Mouse (Mus musculus) kidney, adult 8-10 months (tissue): Measurements from ENCODE around the gene Pin1.
"Not testable (repeated sequence)": the region's sequence is repeated elsewhere in the genome, so short reads cannot be mapped to it uniquely, and the experiment has no call there.

ENCODE experiments used
- DNase-seq, 2 experiments: peaks; one replicate each; pipeline ENCODE4 v3.0.0; 2022

The Pin1 gene

GRCm38 (mm10) chr9:20662874-20663273, 11.0 kb downstream of the Pin1 start:
- DNase-seq = no peak

DNA sequence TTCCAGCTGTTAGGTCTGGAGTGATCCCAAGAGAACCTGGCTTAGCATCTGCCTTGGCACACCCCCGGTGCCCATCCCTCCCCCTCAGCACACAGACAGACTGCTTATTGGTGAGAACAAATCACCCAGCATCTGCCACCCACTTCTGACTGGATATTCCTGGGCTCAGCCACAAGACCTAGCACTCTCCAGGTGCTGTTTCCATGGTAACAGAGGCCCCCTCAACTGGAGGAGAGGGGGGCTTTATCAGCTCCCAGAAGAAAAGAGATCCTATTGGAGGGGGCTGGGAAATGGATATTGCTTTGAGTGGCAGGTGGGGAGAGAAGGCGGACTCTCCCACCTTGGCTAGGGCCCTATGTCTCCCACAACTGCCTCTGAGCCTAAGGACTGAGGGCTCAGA, 12.1 kb downstream of the Pin1 start:
- no peak for DNase-seq

DNA sequence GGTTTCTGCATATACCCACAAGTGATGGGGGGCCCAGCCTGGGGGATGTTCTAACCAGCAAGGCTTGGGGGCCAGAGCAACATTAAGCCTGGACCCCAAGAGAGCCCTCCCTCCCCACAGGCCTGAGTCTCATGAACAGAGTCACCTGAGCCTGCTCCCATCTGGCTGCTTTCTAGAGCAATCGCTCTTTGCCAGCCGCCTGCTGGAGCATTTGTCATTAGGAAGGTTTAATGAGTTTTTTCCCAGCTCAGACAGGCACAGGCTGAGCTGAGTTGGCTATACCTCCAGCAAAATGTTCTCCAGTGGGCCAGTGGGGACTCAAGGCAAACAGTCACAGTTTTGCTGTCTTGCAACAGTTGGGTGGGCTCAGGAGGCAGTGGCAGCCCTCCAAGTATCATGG, 12.5 kb downstream of the Pin1 start:
- DNase-seq = no peak

- no peak for DNase-seq
Observed at GRCm38 (mm10) chr9:20664982-20665637, 13.2 kb downstream of the Pin1 start.

- DNase-seq = no peak
Observed at GRCm38 (mm10) chr9:20665925-20666324, 14.0 kb downstream of the Pin1 start.

GRCm38 (mm10) chr9:20666510-20667034, 14.7 kb downstream of the Pin1 start:
- no peak for DNase-seq

DNA sequence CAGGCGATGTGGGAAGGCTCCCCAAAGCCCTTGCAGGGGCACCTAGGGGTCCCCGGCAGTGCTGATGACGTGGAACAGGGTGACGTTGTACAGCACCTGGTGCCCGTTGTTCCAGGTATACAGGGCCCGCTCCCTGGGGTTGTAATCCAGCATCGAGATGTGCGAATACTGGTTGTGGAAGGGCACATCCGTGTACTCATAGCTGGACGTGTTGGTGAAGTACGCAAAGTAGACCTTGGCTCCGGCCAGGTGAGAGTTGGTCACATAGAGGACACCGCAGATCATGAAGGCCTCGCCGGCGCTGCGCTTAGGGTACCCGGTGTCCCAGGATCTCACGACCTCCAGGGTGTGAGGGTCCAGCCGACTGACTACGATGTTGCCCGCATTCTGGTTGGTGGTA, 16.2 kb downstream of the Pin1 start:
- DNase-seq = no peak

DNA sequence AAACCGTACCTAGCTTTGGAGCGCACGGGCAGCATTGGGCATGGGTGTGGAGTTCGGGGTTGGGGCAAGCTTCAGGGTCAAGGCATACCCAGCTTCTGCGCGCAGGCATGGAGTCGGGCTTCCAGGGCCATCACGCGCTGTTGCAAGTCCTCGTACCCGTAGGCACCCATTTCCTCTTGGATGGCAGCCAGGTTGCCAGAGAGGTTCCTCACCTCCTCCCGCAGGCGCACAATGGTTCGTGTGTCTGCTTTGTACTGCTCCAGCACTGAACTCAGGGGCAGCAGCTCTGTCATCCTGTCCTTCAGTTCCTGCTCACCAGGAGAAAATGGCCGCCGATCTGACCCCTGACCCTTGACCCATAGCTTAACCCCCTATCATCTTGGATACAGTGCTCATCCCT, 20.2 kb downstream of the Pin1 start:
- DNase-seq = no peak

DNA sequence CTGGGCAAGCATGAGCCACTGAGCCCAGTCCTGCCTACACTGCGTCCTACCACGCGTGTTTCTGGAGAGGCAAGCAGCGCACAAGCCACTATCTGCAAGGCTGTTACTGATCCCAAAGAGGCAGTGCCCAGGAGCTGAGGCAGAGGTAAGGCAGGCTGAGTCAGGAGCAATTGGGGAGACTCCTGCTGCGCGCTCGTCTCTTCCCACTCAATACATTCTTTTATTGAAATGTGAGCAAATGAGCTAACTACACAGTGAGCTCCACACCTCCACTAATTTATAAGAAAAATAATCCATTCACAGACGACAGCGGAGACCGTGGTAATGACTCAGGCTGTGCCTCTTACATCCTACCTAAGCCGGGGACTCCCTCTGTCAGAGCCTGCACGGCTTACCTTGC, 26.0 kb downstream of the Pin1 start:
- DNase-seq = no peak

GRCm38 (mm10) chr9:20680378-20680958, 28.6 kb downstream of the Pin1 start:
- DNase-seq = no peak

DNA sequence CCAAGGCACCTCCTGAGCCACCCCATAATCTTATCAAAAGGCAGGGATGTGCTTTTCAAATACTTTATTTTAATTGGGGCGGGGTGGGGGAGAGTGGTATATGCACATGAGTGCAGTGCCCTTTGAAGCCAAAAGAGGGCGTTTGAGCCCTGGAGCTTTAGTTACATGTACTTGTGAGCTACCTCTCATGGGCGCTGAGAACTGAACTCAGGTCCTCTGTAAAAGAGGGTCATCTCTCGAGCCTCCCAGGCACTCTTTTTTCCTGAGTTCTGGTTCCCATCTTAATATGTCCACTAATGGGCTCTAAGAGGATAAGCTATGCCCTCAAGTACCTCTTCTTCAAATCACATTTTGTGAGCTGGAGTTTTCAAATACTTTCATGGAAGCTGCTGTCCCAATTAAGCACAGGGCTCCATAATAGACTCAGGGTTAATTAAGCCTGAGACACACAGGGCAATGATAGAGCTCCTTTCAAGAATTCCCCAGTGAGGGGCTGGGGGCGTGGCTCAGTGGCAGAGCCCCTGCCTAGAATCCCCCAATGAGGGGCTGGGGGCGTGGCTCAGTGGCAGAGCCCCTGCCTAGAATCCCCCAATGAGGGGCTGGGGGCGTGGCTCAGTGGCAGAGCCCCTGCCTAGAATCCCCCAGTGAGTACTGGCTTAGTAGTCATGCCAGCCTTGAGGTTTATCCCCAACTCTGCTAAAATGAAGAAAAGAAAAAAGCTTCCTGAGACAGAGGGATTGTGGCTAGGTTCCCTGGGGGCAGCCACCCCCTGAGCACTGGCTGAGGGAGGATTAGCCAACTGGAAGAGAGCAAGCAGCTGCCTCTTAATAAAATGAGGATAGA, 29.9 kb downstream of the Pin1 start:
- no peak for DNase-seq

DNA sequence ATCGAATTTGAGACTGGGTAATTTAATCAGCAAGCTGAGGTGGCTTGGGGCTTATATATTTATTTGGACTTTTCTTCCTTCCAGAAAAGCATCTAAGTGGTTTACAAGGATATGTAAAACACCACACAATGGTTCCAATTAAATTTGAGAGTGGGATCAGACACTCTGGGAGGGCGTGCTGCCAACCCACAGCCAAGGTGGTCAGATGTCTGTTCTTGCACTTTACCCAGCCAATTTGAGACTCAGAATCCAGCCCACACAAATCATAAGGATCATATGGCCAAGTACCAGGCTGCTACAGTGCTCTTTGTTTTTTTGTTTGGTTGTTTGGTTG, 30.5 kb downstream of the Pin1 start:
- no peak for DNase-seq

DNA sequence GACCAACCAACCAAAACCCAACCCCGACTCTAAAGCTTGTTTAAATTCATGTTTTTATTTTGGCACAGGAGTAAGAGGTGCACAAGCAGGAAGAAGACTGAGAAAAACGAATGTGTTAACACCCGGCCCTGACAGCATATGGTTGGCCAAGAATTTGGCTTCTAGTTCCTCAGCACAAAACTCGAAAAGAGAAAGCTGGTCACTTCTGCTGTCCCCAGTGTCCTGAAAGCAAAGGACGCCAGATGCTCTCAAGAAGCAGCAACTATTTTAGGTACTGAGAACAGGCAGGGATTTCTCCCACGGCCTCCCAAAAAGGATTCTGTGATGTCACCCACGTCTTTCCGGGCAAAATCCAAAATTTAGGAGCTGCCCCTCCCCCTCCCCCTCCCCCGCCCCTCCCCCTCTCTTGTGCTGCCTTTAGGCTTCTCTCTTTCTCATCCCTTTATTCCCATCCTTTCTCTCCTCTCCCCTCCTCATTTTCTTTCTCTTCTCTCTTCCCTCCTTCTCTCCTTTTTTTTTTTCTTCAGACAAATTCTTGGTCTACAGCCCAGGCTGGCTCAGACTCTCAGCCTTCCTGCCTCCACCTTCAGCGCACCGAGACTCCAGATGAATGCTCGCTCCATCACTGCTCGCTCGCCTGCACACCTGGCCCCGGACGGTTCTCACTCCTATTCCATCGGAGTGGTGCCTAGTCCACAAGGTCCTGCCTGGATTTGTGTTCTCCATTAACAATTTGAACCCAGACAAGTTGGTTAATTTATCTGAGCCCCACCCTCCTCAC, 33.4 kb downstream of the Pin1 start:
- DNase-seq = no peak

- no peak for DNase-seq
Observed at GRCm38 (mm10) chr9:20689403-20689802, 37.5 kb downstream of the Pin1 start.

DNA sequence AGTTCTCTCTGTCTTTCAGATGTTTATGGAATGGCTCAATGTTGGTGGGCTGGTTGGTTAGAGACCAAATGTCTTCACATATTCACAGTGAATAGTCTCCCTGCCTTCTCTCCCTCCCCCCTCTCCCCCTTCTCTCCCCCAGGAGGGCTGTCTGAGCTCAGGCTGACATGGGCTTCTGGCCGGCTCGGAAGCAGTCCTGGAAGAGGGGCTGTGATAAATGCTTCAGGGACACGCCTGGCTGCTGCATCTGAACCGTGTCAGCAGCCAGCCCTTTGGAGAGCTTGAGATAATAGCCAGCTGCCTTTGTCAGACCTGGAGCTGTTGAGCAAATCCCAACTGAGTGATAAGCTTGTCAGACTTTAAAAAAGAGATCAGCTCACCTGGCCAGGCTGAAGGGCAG, 38.0 kb downstream of the Pin1 start:
- DNase-seq = no peak

DNA sequence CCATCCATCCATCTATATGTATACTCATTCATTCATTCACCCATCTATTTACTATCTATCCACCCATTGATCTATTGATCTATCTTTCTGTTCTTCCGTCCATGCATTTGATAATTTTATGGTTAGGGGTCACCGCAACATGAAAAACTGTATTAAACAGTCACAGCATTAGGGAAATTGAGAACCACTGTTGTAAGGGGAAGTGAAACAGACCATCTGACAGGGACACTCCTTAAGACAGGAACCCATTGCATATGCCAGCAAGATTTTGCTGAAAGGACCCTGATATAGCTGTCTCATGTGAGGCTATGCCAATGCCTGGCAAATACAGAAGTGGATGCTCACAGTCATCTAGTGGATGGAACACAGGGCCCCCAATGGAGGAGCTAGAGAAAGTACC, 38.6 kb downstream of the Pin1 start:
- DNase-seq = not testable (repeated sequence)

- no peak for DNase-seq
Observed at GRCm38 (mm10) chr9:20692863-20693262, 41.0 kb downstream of the Pin1 start.

- DNase-seq = no peak
Observed at GRCm38 (mm10) chr9:20694721-20695235, 42.9 kb downstream of the Pin1 start.

GRCm38 (mm10) chr9:20696107-20696712, 44.3 kb downstream of the Pin1 start:
- DNase-seq = no peak

DNA sequence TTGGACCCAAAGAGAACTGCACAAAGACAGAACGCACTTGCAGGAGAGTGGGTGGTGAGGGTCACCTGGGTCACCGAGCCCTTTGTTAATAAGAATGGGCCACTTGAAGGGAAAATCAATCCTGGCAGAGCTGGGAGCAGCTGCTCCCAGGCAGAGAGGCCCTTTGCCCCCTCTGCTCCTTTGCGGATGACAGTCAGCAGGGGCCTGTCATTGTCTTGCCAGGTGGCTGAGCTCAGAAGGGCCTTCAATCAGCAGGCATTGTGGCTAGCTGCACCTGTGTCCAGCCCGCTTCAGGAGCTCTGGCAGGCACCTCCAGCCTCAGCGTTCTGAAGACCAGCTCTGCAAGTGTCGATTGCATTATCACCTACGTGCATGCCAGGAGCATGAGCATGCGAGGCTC, 45.6 kb downstream of the Pin1 start:
- DNase-seq = no peak

DNA sequence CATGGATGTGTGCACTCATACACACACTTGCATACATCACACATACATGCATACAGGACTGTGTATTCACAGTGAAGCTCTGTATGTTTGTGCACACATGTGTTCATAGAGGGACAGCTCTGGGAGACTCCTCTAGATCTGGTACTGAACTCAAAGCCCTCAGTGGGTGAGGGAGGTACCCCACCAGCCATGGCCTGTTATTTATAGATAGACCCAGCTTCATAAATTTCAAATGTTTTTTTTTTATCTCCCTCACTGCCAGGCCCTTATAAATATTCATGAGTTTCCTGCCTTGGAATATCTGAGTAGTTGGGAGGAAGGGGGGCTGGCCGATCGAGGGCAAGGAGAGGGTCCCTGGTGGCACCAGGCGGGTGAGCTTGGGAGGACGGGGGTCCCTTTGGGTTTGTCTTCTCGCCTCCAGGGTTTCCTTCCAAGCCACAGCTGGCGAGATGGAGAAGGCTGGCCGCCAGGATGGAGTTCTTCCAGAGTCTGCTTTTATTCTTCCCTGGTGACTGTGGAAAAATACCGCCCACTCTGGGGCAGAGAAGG, 52.0 kb downstream of the Pin1 start:
- no peak for DNase-seq

DNA sequence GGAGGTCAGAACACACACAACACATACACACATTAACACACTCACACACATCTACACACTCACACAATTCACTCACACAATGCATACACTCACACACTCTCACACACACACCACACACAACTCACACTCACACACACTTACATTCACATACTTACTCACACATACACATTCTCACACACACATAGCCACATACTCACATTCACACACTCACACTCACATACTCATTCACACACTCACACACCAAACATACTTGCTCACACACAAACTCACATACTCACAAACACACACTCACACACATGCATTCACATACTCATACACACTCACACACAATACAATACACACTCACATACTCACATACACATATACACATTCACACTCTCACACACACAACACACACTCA, 53.5 kb downstream of the Pin1 start:
- DNase-seq = no peak
